Mouse (Mus musculus): Measurements from ENCODE around the gene Trit1.

DNA sequence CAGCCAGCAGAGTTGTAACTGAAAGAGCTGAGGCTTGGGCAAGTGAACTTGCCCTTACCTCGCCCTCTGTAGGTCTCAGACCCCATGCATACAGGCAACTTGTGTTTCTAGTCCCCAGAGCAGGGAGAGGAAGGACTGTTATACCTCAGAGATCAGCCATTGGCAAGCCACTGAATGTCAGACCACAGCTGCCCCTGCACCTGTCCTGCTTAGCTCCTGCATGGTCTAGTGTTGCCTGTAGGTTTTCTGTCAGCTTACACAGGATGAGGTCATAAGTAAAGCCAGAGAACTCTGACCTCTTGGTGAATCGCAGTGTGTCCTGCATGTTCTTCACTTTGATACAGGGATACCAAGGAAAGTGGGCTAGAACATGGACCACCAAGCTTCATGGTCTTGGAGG, 18.4 kb downstream of the Trit1 start:
- no peak for TF ChIP-seq TAL1 (IDR thresholded peaks at IDR 0.05; ENCODE audit: low read length)
- no peak for TF ChIP-seq GATA1 (IDR thresholded peaks at IDR 0.05; ENCODE audit: low read length)
